9 mouse cellular contexts compared by ENCODE assay signal in the genomic region with DNA sequence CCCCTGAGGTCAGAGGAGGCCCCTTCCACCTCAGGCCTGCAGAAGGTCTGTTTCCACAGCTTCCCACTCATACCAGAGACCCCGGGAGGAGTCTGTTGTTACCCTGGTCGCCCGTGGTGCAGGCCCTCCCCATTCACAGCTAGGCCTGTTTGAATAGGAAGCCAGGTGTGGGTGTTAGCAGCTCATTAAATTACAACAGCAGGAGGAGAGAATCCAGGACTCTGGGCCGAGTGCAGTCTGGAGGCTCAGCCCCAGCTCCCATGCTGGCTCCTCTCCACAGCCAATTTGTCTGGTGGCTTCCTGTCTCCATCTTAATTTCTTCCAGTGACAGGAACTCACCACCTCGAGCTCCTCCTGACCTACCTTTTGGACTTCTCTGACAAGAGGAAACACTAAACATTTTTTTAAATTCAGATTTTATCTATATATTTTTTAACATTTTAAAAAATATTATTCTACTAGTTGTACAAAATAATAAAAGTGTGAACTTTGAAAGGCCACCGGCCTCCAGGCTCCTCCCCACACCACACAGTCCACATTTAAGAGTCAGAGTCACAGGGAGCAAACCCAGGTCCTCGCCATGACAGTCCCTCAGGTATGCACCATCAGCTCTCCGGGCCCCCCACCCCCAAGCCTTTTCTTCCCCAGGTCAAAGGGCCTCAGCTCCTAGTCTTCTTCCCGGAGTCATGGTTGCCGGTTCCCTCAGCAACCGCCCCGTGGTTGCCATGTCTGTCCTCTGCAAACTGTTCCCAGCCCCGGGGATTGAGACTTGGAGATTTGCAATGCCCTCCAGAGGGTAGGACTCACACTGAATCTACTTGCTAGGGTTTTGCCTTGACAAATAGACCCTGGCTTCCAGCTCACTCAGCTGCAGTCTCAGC.
DNase-seq lines count a peak whose midpoint lies in the region; ATAC-seq lines count a peak whose summit lies in the region.
"Had no signal": no experiment of that assay in that cellular context is flagged by ENCODE, and none has a peak within 500 bp of the region (broad histone marks: within the 10 kb centered on the region; RNA-seq: fewer than 3 reads in every experiment).

No protein-coding gene starts in this region.

- peaks cover 10% of the 10 kb centered on the region for H3K4me1 ChIP-seq in kidney, embryonic 14.5 days (ENCODE audit: control insufficient read depth, insufficient read depth, low read length)
- peaks cover 21% of the 10 kb centered on the region for H3K4me1 ChIP-seq in embryonic facial prominence, embryonic 12.5 days
- H3K4me1 ChIP-seq in limb, embryonic 11.5 days (ENCODE audit: control insufficient read depth, insufficient read depth, low read length) = peaks cover 27% of the 10 kb centered on the region

- H3K27ac ChIP-seq in kidney, embryonic 14.5 days (ENCODE audit: low read depth, low read length) = no peak overlapping the region
- peak overlapping the region; percentile 14; the same call in 1 of the 2 replicates for H3K27ac ChIP-seq in embryonic facial prominence, embryonic 12.5 days
- peak overlapping the region; percentile 60; the same call in 1 of the 2 replicates for H3K27ac ChIP-seq in limb, embryonic 11.5 days (replicated peaks; ENCODE audit: low read depth, low read length)

- no peaks in the 10 kb centered on the region for H3K27me3 ChIP-seq in kidney, embryonic 14.5 days (ENCODE audit: control insufficient read depth, insufficient read depth, low read length)
- no peaks in the 10 kb centered on the region for H3K27me3 ChIP-seq in embryonic facial prominence, embryonic 12.5 days
- H3K27me3 ChIP-seq in limb, embryonic 11.5 days (ENCODE audit: control insufficient read depth, insufficient read depth, low read length) = no peaks in the 10 kb centered on the region

- WGBS in kidney, embryonic 14.5 days = 41% methylated on average over 13 of the region's 13 CpGs
- 36% methylated on average over 13 of the region's 13 CpGs for WGBS in embryonic facial prominence, embryonic 12.5 days
- WGBS in limb, embryonic 11.5 days = 33% methylated on average over 13 of the region's 13 CpGs

- no peak overlapping the region for H3K4me3 ChIP-seq in kidney, embryonic 14.5 days (ENCODE audit: low read length)
- no peak overlapping the region for H3K4me3 ChIP-seq in embryonic facial prominence, embryonic 12.5 days
- H3K4me3 ChIP-seq in limb, embryonic 11.5 days (ENCODE audit: low read depth, low read length) = no peak overlapping the region

- no peak overlapping the region for H3K9ac ChIP-seq in kidney, embryonic 14.5 days (ENCODE audit: low read depth, low read length)
- no peak overlapping the region for H3K9ac ChIP-seq in embryonic facial prominence, embryonic 12.5 days
- no peak overlapping the region for H3K9ac ChIP-seq in limb, embryonic 11.5 days (ENCODE audit: low read length)

- no peaks in the 10 kb centered on the region for H3K36me3 ChIP-seq in kidney, embryonic 14.5 days (ENCODE audit: control insufficient read depth, insufficient read depth, low read length)
- H3K36me3 ChIP-seq in embryonic facial prominence, embryonic 12.5 days = no peaks in the 10 kb centered on the region
- H3K36me3 ChIP-seq in limb, embryonic 11.5 days (ENCODE audit: control insufficient read depth, insufficient read depth, low read length) = no peaks in the 10 kb centered on the region

- ATAC-seq in kidney, embryonic 14.5 days (ENCODE audit: low FRiP score, low TSS enrichment) = peak; percentile 63; the same call in 1 of the 2 replicates
- no peak for ATAC-seq in embryonic facial prominence, embryonic 12.5 days (ENCODE audit: insufficient number of reproducible peaks, insufficient read depth, low FRiP score, low TSS enrichment)
- peak; percentile 71 for ATAC-seq in limb, embryonic 11.5 days (ENCODE audit: insufficient number of reproducible peaks, low FRiP score, low TSS enrichment, low read depth)
- ATAC-seq in monocyte, adult 5-6 weeks (replicated peaks; ENCODE audit: insufficient number of reproducible peaks, low FRiP score, low TSS enrichment, poor library complexity, severe bottlenecking) = no peak

- H3K4me2 ChIP-seq in kidney, embryonic 14.5 days (replicated peaks; ENCODE audit: low read depth, low read length) = no peak overlapping the region
- no peak overlapping the region for H3K4me2 ChIP-seq in embryonic facial prominence, embryonic 12.5 days (replicated peaks)
- no peak overlapping the region for H3K4me2 ChIP-seq in limb, embryonic 11.5 days (ENCODE audit: low read depth, severe bottlenecking)

- no peak for DNase-seq in kidney, adult 18-20 months
- peak; percentile 38 for DNase-seq in MN1 (ENCODE audit: low spot score)
- DNase-seq in limb, embryonic 11.5 days (ENCODE audit: low spot score) = peak; percentile 59
- no peak for DNase-seq in ovary, adult 18-20 months (ENCODE audit: low spot score)
- no peak for DNase-seq in lung, postnatal 36 days
- DNase-seq: kidney, adult 2 months had no signal

- no peaks in the 10 kb centered on the region for H3K9me3 ChIP-seq in kidney, embryonic 14.5 days (ENCODE audit: control insufficient read depth, low read length)
- no peaks in the 10 kb centered on the region for H3K9me3 ChIP-seq in embryonic facial prominence, embryonic 12.5 days
- H3K9me3 ChIP-seq in limb, embryonic 11.5 days (ENCODE audit: control insufficient read depth, low read length) = no peaks in the 10 kb centered on the region

Comparison
In these comparisons a context has a peak if more than half of its experiments do, and no peak if none do; other contexts are left out.
1. ATAC-seq: peak in kidney, embryonic 14.5 days (single experiment) and limb, embryonic 11.5 days (single experiment); none in embryonic facial prominence, embryonic 12.5 days (single experiment) and monocyte, adult 5-6 weeks (single experiment).
2. DNase-seq: peak in MN1 (single experiment) and limb, embryonic 11.5 days (single experiment); none in kidney, adult 18-20 months (single experiment), ovary, adult 18-20 months (single experiment) and lung, postnatal 36 days (single experiment).